Mouse (Mus musculus): ENCODE measurements around the gene Kif1b. TPM values are rescaled to one million over a fixed set of nuclear protein-coding genes. Genes with fewer than 3 reads are reported as not detected.

The Kif1b gene
- 100 to 1,000 TPM; 448 to 452 TPM for total RNA-seq (2021)

DNA sequence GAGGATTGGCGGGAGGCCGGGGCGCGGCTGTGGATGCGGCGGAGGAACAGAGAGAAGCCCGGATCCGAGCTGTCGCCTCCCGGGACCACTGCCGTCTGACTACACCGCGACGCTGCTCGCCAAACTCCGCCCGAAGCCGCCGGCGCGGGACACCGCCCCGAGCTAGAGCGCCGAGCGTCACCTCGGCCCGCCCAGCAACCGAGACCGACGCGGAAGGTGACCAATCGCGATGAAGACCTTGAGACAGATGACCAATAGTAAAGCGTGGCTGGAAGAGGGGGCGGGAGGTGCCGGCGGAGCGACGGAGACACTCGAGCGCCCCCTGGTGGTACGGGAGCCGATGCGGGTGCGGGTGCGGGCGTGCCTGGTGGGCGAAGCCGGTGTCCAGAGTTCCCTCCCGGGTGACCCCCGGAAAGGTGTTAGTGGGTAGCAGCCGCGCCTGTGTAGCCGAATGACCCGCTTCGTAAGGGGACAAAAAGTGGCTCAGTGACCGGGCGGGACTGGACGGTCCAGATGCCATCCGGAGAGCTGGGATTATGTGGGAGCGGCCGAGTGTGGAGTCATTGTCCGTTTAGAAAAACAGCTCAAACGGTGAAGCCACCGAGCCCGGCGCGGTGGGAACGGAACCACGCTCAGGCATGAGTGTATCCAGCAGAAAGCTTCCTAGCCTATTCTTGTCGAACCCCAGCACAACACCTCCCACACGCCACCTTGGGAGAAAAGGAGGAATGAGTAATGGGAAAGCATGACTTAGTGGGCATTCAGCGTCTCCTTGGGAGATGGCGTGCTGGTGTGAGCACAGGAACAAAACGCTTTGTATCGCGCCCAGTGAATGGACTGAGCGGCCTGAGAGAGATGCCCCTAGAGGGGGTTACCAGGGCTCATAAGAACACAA lies at the start of gene Kif1b:
Kif1b (minus strand) TSS at position 98 of the 895 bp plus-strand sequence.
- intact Hi-C loops (cut with DNase I): loop anchor here (5.0 kb wide), 1 partner anchor 41 kb away; no protein-coding TSS in a partner anchor
- peak; percentile 99 for DNase-seq (ENCODE audit: low spot score in 2 of 2)

GRCm38 (mm10) chr4:149354671-149355070 lies 47.2 kb upstream of the Kif1b start:
- DNase-seq (ENCODE audit: low spot score in 2 of 2): no peak
- intact Hi-C loops (cut with DNase I): no loop called here

DNA sequence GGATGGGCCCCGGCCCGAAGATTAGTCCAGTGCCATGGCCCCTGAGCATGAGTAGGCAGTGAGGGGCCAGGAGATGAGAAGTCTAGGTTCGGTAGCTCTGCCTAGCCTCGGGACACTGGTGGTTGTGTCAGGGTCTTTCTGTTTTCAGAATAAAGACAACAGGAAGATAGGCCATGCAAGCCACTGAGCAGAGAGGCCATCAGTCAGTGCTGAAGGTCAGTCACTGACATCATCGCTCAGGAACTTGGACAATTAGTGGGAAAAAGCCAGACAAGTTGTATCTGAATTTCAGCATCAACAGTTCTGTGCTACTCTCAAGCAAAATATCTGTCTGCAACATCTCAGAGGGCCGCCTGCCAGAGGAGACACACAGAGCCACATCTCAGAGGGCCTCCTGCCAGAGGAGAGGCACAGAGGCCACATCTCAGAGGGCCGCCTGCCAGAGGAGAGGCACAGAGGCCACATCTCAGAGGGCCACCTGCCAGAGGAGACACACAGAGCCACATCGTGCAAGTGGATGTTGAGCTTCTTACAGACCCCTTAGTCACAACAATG lies 44.2 kb upstream of the Kif1b start:
- no peak for DNase-seq (ENCODE audit: low spot score in 2 of 2)

GRCm38 (mm10) chr4:149348963-149349362 lies 41.5 kb upstream of the Kif1b start:
- DNase-seq (ENCODE audit: low spot score in 2 of 2): no peak
- intact Hi-C loops (cut with DNase I): loop anchor here (10.0 kb wide), 1 partner anchor 196 kb away; no protein-coding TSS in a partner anchor

More for the DNA sequence above, 44.2 kb upstream of the Kif1b start:
- intact Hi-C loops (cut with DNase I): no loop called here

- intact Hi-C loops (cut with DNase I): loop anchor here (10.0 kb wide), 1 partner anchor 199 kb away; no protein-coding TSS in a partner anchor
Measured at GRCm38 (mm10) chr4:149345873-149346272, 38.4 kb upstream of the Kif1b start.

DNA sequence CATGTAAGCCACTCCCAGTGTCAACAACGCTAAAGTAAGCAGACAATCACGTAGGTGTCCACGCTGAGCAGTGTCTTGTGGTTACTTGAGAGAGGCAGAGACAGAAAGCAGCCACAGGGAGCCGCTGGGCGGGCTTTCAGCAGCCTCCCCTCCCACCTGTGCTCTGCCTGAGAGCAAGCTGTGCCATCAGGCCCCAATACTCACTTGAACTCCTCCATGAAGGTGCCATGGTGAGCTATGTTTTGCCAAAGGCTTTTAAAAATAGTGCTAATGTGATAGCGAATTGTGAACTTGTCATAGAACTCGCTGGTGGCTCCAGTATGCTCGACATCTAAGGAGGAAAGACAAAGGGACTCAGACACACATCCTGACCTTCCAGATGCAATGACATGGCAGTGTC lies 36.8 kb upstream of the Kif1b start:
- DNase-seq (ENCODE audit: low spot score in 2 of 2): no peak
- intact Hi-C loops (cut with DNase I): loop anchor here (10.0 kb wide), 1 partner anchor 200 kb away; no protein-coding TSS in a partner anchor

More at GRCm38 (mm10) chr4:149345873-149346272, 38.4 kb upstream of the Kif1b start:
- DNase-seq (ENCODE audit: low spot score in 2 of 2): no peak

DNA sequence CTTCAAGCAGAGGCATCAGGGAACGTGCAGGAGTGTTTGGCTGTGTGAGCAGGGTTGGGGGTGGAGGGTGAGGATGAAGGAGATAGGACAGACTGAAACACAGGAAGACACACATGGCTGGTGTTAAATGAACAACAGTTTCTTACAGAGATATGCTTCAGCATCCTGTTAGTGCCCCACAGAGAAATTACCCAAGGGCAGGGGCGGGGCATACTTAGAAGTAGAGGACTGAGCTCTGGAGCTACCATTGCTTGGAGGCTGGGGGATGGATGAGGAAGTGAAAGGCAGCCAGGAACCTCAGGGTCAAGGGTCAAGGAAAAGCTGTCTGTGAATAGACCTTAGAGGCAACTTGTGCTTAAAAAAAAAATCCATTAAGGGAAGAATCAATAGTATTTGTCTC lies 33.2 kb upstream of the Kif1b start:
- intact Hi-C loops (cut with DNase I): loop anchor here (10.0 kb wide), 1 partner anchor 204 kb away; no protein-coding TSS in a partner anchor
- DNase-seq (ENCODE audit: low spot score in 2 of 2): no peak

- intact Hi-C loops (cut with DNase I): loop anchor here (10.0 kb wide), 1 partner anchor 205 kb away; no protein-coding TSS in a partner anchor
Measured at GRCm38 (mm10) chr4:149339426-149340214, 32.1 kb upstream of the Kif1b start.

DNA sequence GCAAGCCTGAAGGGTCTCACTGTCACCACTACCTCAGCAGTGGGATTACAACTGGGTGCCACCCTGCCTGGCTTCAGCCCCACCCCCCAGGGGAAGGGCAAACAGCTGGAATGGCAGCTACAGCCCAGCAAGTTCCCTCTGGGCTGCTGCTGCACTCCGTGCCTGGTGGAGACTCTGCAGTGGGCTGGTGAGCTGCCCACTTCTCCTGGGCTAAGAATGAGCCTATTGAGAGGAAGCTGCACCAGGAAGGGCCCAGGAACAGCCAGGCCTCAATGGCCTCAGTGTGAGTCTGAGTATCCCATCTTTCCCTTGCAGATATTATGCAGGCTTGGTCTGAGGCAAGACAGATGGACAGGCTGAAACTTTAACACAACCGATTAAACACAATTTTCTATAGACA lies 30.6 kb upstream of the Kif1b start:
- no peak for DNase-seq (ENCODE audit: low spot score in 2 of 2)
- intact Hi-C loops (cut with DNase I): no loop called here

More at GRCm38 (mm10) chr4:149339426-149340214, 32.1 kb upstream of the Kif1b start:
- DNase-seq (ENCODE audit: low spot score in 2 of 2): no peak

- intact Hi-C loops (cut with DNase I): no loop called here
- DNase-seq (ENCODE audit: low spot score in 2 of 2): no peak
Measured at GRCm38 (mm10) chr4:149337353-149337752, 29.9 kb upstream of the Kif1b start.

DNA sequence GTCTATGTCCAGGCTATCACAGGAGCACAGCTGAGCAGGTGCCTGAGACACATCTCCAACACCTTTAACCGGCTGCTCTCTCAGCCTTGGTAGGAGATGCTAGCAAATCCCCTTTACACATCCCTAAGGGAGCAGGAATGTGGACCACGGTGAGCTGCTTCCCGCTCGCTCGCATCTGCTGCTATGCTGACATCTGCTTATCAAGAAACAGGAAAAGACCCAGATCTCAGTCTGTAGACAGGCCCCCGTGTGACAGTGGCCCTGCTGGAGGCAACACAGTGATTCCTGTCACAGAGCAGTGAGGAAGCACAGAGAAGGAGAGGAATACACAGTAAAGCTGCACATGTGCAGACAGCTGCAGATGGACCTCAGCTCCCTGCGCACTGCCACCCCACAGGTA lies 28.8 kb upstream of the Kif1b start:
- intact Hi-C loops (cut with DNase I): no loop called here
- no peak for DNase-seq (ENCODE audit: low spot score in 2 of 2)

DNA sequence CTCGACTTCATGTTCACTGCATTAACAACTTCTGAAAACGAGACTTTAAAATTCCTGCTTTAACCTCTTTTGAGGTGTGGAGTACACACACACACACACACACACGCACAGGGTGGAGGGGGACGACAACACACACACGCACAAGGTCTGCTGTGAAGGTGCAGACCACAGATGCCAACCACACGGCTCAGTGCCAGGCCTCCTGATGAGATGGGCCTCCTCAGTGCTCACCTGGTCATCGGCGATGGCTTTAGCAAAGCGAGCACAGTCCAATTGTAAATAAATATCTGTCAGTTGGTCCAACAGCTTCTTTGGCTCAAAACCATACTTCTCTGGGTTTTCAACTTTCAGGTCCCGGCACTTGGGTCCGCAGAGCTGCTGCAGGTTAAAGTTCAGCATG lies 27.4 kb upstream of the Kif1b start:
- DNase-seq (ENCODE audit: low spot score in 2 of 2): no peak
- intact Hi-C loops (cut with DNase I): no loop called here

DNA sequence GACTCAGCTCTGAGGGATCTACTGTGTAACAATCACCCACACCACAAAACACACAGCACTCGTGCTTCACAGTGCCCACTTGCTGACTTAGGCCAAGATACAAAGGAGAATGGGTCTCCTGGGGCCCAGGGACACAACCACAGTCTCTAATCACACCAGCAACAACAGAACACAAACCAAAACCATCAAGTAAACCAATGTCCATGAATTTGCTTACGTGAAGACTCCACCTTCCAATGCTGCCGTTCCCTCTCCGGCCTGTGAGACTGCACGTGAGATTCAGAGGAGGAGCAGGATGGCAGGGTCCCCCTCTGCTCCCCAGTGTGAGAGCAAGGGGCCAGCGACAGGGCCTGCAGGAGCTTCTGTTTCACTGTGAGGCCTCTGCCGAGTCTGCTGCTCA lies 25.2 kb upstream of the Kif1b start:
- DNase-seq (ENCODE audit: low spot score in 2 of 2): no peak
- intact Hi-C loops (cut with DNase I): no loop called here

GRCm38 (mm10) chr4:149330495-149330894 lies 23.0 kb upstream of the Kif1b start:
- intact Hi-C loops (cut with DNase I): no loop called here
- DNase-seq (ENCODE audit: low spot score in 2 of 2): no peak

GRCm38 (mm10) chr4:149328735-149329134 lies 21.2 kb upstream of the Kif1b start:
- DNase-seq (ENCODE audit: low spot score in 2 of 2): no peak
- intact Hi-C loops (cut with DNase I): no loop called here

- intact Hi-C loops (cut with DNase I): no loop called here
- no peak for DNase-seq (ENCODE audit: low spot score in 2 of 2)
Measured at GRCm38 (mm10) chr4:149327281-149327680, 19.8 kb upstream of the Kif1b start.

DNA sequence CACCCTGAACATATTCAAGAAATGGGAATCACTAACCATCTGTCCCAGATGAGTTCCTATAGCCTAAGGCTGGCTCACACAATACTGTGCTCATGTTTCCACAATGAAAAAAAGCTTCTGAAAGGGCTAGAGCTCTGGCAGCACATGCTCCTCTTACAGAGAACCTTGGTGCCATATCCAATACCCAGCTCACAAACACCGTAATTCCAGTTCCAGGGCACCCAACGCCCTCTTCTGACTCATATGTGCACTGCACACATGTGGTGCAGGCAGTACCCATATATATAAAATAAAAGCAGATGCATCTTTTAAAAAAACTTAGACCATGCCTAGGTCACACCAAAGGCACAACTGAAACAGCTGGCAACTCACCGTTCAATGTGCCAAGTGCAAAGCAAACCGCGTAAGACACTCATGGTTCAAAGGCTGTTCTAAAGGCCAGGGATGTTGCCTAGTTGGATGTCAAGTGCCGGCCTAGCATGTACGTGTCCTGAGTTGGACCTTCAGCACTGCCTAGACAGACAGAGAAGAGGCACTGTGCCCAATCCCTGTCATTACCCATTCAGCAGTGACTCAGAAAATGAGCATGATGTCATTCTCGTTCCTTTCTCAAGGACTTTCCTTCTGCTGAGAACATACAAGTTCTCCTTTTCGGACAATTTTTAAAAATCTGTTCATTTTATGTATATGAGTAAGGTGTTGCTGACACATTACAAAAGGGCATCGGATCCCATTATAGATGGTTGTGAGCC lies 18.1 kb upstream of the Kif1b start:
- no peak for DNase-seq (ENCODE audit: low spot score in 2 of 2)
- intact Hi-C loops (cut with DNase I): no loop called here

- DNase-seq (ENCODE audit: low spot score in 2 of 2): no peak
- intact Hi-C loops (cut with DNase I): no loop called here
Measured at GRCm38 (mm10) chr4:149323730-149324129, 16.2 kb upstream of the Kif1b start.

DNA sequence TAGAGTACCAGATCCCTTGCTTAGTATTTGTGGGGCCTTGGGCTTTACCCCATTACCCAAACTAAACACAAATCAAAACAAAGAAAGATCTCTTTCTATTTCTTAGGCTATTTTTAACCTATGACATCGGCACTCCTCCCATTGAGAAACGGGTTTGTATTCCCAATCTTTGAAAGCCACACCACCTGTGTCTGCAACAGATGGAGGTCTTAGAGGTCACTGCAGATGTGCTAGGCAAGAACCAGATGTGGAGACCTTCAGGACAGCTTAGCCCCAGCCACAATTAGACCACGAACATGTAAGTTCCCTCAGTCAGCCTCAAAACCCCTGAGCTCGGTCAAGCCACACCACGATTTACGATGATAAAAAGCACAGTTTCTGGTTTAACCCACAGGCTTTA lies 15.2 kb upstream of the Kif1b start:
- DNase-seq (ENCODE audit: low spot score in 2 of 2): no peak
- intact Hi-C loops (cut with DNase I): no loop called here

All from left cerebral cortex, postnatal 36 days (tissue).